Mouse (Mus musculus) myocyte (in vitro differentiated cells): ENCODE results near the gene Ccdc7a.

Experiments
- CEBPB ChIP-seq: IDR thresholded peaks from 2 replicates; pipeline ENCODE4 v1.6.1; 2011; ENCODE audit warnings: mild to moderate bottlenecking, moderate library complexity; ENCODE audit not compliant: poor library complexity, insufficient read depth, severe bottlenecking
- E2F4 ChIP-seq: IDR thresholded peaks from one replicate; pipeline ENCODE4 v1.6.1; 2011; ENCODE audit warnings: mild to moderate bottlenecking, control low read depth, moderate library complexity; ENCODE audit not compliant: insufficient read depth
- MAX ChIP-seq: IDR thresholded peaks from one replicate; pipeline ENCODE4 v1.6.1; 2011; ENCODE audit warnings: low read depth, mild to moderate bottlenecking, control low read depth
- MYOD1 ChIP-seq, 3 experiments: IDR thresholded peaks; one replicate each; pipeline ENCODE4 v1.6.1; 2011; ENCODE audit warnings: control low read depth in 2 of 3, low read depth in 2 of 3, mild to moderate bottlenecking in 2 of 3, moderate library complexity in 1 of 3; ENCODE audit not compliant: insufficient read length in 2 of 3, control insufficient read depth in 1 of 3
- MYOG ChIP-seq, 3 experiments: IDR thresholded peaks; one replicate each; pipeline ENCODE4 v1.6.1; 2011; ENCODE audit warnings: control low read depth in 2 of 3, low read depth in 2 of 3, mild to moderate bottlenecking in 2 of 3; ENCODE audit not compliant: insufficient read length in 2 of 3, control insufficient read depth in 1 of 3, insufficient read depth in 1 of 3
- POLR2A ChIP-seq: IDR thresholded peaks from one replicate; pipeline ENCODE4 v1.6.1; 2011; ENCODE audit warnings: low read depth, mild to moderate bottlenecking, control low read depth, moderate library complexity; ENCODE audit not compliant: insufficient read length
- POLR2AphosphoS2 ChIP-seq: IDR thresholded peaks from one replicate; pipeline ENCODE4 v1.6.1; 2011; ENCODE audit warnings: low read depth, control low read depth; ENCODE audit not compliant: insufficient read length
- REST ChIP-seq: IDR thresholded peaks from one replicate; pipeline ENCODE4 v1.6.1; 2011; ENCODE audit warnings: mild to moderate bottlenecking, control low read depth, moderate library complexity; ENCODE audit not compliant: insufficient read depth, insufficient read length
- SRF ChIP-seq: IDR thresholded peaks from one replicate; pipeline ENCODE4 v1.6.1; 2011; ENCODE audit warnings: low read depth; ENCODE audit not compliant: control insufficient read depth, insufficient read length
- TCF12 ChIP-seq: IDR thresholded peaks from one replicate; pipeline ENCODE4 v1.6.1; 2011; ENCODE audit warnings: mild to moderate bottlenecking, control low read depth; ENCODE audit not compliant: poor library complexity, insufficient read depth, severe bottlenecking
- TCF3 ChIP-seq: IDR thresholded peaks from one replicate; pipeline ENCODE4 v1.6.1; 2011; ENCODE audit warnings: low read depth, control low read depth; ENCODE audit not compliant: insufficient read length
- USF1 ChIP-seq: IDR thresholded peaks from one replicate; pipeline ENCODE4 v1.6.1; 2011; ENCODE audit warnings: low read depth, mild to moderate bottlenecking, control low read depth, moderate library complexity

DNA sequence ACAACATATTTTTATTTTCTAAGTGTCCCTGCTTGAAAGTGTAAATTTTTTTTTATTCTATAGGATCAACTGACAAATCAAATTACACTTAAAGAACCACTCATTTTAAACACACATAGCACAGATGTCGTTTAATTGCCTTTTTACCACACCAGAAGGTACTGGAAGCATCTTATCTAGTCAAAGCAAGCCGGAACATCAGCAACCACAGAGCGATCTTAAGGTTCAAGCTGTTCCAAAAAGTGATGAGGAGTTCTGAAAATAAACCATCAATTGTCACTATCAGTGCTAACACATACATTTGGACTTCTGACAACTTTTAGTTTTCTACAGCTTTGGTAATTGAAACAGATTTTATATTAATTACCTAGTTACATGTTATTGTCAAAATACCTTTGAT, 331.2 kb downstream of the Ccdc7a start:
- TF ChIP-seq POLR2A (no peak), TCF3 (no peak), REST (no peak), E2F4 (no peak), MAX (no peak), POLR2AphosphoS2 (no peak), USF1 (no peak), CEBPB (no peak), MYOG (IDR thresholded peaks at IDR 0.05; ENCODE audit: control insufficient read depth in 1 of 3, insufficient read depth in 1 of 3, insufficient read length in 2 of 3, low read depth in 2 of 3) (no peak), MYOD1 (IDR thresholded peaks at IDR 0.05; ENCODE audit: control insufficient read depth in 1 of 3, insufficient read length in 2 of 3, low read depth in 2 of 3) (no peak), SRF (no peak), TCF12 (no peak)
